Mouse (Mus musculus): ENCODE results near the gene Ndufa7. TPM values are rescaled to one million over a fixed set of nuclear protein-coding genes. Genes with fewer than 3 reads are reported as not detected.
"Not testable (repeated sequence)": the region's sequence is repeated elsewhere in the genome, so short reads cannot be mapped to it uniquely, and the experiment has no call there.

Ndufa7 gene
- total RNA-seq, 2 experiments from 2014 or later: 325 to 364 TPM

- intact Hi-C loops (cut with DNase I): no loop called here
- no peak for DNase-seq
Observed at GRCm38 (mm10) chr17:33857816-33858215, 33.4 kb downstream of the Ndufa7 start.

- peak in 1 of 2 experiments; percentile 24 for DNase-seq
Observed at GRCm38 (mm10) chr17:33865330-33866030, 41.1 kb downstream of the Ndufa7 start.

GRCm38 (mm10) chr17:33873537-33873936 lies 49.2 kb downstream of the Ndufa7 start, which contains the start of gene Gm7029:
Gm7029 (plus strand) TSS chr17:33873837.
- intact Hi-C loops (cut with DNase I); DNase-seq: not testable (repeated sequence)

More at GRCm38 (mm10) chr17:33865330-33866030, 41.1 kb downstream of the Ndufa7 start:
- intact Hi-C loops (cut with DNase I): no loop called here

GRCm38 (mm10) chr17:33874411-33874810 lies 50.0 kb downstream of the Ndufa7 start:
- intact Hi-C loops (cut with DNase I): no loop called here

GRCm38 (mm10) chr17:33875797-33876196 lies 51.4 kb downstream of the Ndufa7 start:
- DNase-seq; intact Hi-C loops (cut with DNase I): not testable (repeated sequence)

More at GRCm38 (mm10) chr17:33874411-33874810, 50.0 kb downstream of the Ndufa7 start:
- no peak for DNase-seq

GRCm38 (mm10) chr17:33884320-33884719 lies 59.9 kb downstream of the Ndufa7 start:
- DNase-seq; intact Hi-C loops (cut with DNase I): not testable (repeated sequence)

- DNase-seq; intact Hi-C loops (cut with DNase I): not testable (repeated sequence)
Observed at GRCm38 (mm10) chr17:33887802-33888201, 63.4 kb downstream of the Ndufa7 start.

Small RNA genes within 50 kb of the gene (microRNA-seq; reads per million reads assigned to microRNA genes)
- 0 reads per million in 2 experiments for gene Gm27740

Other genes with a start within 250 kb of the Ndufa7 start
- 1 to 10 TPM; 6.6 to 7.8 TPM for gene Zfp414, start 195.5 kb upstream of the Ndufa7 start, total RNA-seq (2021)
- gene Pram1, start 186.5 kb upstream of the Ndufa7 start, total RNA-seq (2021): not detected
- gene Hnrnpm, start 137.7 kb upstream of the Ndufa7 start, total RNA-seq (2021): 10 to 100 TPM; 57.9 to 64.7 TPM
- gene March2, start 105.9 kb upstream of the Ndufa7 start, total RNA-seq (2021): 10 to 100 TPM; 83.8 to 92.6 TPM
- 100 to 1,000 TPM; 120 to 147 TPM for gene Rab11b, start 64.0 kb upstream of the Ndufa7 start, total RNA-seq (2021)
- gene Angptl4, start 42.7 kb upstream of the Ndufa7 start, total RNA-seq (2021): 10 to 100 TPM in 1 of 2 experiments, 1 to 10 TPM in 1; 8.0 to 11.7 TPM
- gene Kank3, start 14.1 kb upstream of the Ndufa7 start, total RNA-seq (2021): 10 to 100 TPM; 15.3 to 22.5 TPM
- 100 to 1,000 TPM; 503 to 584 TPM for gene Rps28, start within 50 bp of the Ndufa7 start, total RNA-seq (2021)
- 10 to 100 TPM; 13.3 to 15.2 TPM for gene Cd320, start 18.5 kb downstream of the Ndufa7 start, total RNA-seq (2021)
- not detected for gene Gm7029, start 49.3 kb downstream of the Ndufa7 start, total RNA-seq (2021)
- gene Kifc1, start 66.1 kb downstream of the Ndufa7 start, total RNA-seq (2021): 1 to 10 TPM in 1 of 2 experiments, under 1 TPM in 1; 0.74 to 1.1 TPM
- not detected for gene Platr17, start 80.6 kb downstream of the Ndufa7 start, total RNA-seq (2021)
- 10 to 100 TPM in 1 of 2 experiments, 1 to 10 TPM in 1; 9.3 to 11.3 TPM for gene Daxx, start 84.8 kb downstream of the Ndufa7 start, total RNA-seq (2021)
- 10 to 100 TPM; 31.8 to 34.7 TPM for gene Tapbp, start 91.3 kb downstream of the Ndufa7 start, total RNA-seq (2021)
- 10 to 100 TPM; 12.6 to 16.6 TPM for gene Zbtb22, start 91.3 kb downstream of the Ndufa7 start, total RNA-seq (2021)
- gene Rgl2, start 105.0 kb downstream of the Ndufa7 start, total RNA-seq (2021): 10 to 100 TPM; 26.5 to 28.3 TPM
- 10 to 100 TPM; 56.7 to 58.6 TPM for gene Pfdn6, start 115.8 kb downstream of the Ndufa7 start, total RNA-seq (2021)
- gene Wdr46, start 116.1 kb downstream of the Ndufa7 start, total RNA-seq (2021): 1 to 10 TPM; 8.4 to 9.7 TPM
- gene B3galt4, start 126.9 kb downstream of the Ndufa7 start, total RNA-seq (2021): 1 to 10 TPM; 1.5 to 1.6 TPM
- 10 to 100 TPM; 30.5 to 30.6 TPM for gene Vps52, start 131.2 kb downstream of the Ndufa7 start, total RNA-seq (2021)
- gene Rps18, start 131.4 kb downstream of the Ndufa7 start, total RNA-seq (2021): 100 to 1,000 TPM; 282 to 369 TPM
- 10 to 100 TPM; 25.6 to 32.9 TPM for gene H2-K1, start 175.8 kb downstream of the Ndufa7 start, total RNA-seq (2021)
- gene Ring1, start 200.1 kb downstream of the Ndufa7 start, total RNA-seq (2021): 10 to 100 TPM; 11.7 to 12.4 TPM
- 10 to 100 TPM; 55.5 to 64.2 TPM for gene H2-Ke6, start 203.5 kb downstream of the Ndufa7 start, total RNA-seq (2021)
- gene Slc39a7, start 207.1 kb downstream of the Ndufa7 start, total RNA-seq (2021): 10 to 100 TPM; 40.8 to 45.2 TPM
- gene Rxrb, start 207.2 kb downstream of the Ndufa7 start, total RNA-seq (2021): 10 to 100 TPM; 34.5 to 35.3 TPM
- gene Col11a2, start 214.9 kb downstream of the Ndufa7 start, total RNA-seq (2021): 1 to 10 TPM; 9.3 to 9.6 TPM